Mouse (Mus musculus) bone marrow macrophage, adult 2 months (primary cell): ENCODE measurements around the gene Cgrrf1.

Experiments
- CTCF ChIP-seq: IDR thresholded peaks from 2 replicates; pipeline ENCODE4 v1.5.1; 2012; ENCODE audit warnings: low read depth, mild to moderate bottlenecking, low read length, moderate library complexity
- POLR2A ChIP-seq: IDR thresholded peaks from 2 replicates; pipeline ENCODE4 v1.6.1; 2012; ENCODE audit warnings: mild to moderate bottlenecking, low read depth, low read length, borderline replicate concordance

DNA sequence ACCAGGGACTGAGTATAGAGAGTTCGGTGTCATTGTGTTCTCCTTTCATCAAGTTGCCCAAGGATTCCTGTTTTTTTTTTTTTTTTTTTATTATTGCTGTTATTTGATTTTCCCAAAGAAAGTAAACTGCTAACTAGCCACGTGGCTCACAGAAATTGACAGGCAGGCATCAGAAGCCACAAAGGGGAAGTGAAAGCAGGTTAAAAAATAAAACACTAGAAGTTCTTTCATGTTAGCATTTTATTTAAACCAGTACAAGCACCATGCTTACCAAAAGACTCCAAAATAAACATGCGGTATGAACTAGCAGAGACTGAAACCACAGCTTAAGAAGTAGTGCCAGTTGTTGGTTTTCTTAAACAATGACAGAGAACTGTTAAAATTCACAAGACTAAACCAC, 24.0 kb upstream of the Cgrrf1 start:
- TF ChIP-seq CTCF (no peak), POLR2A (no peak)
